Mouse (Mus musculus): ENCODE data around the gene Eml4. TPM values are rescaled to one million over a fixed set of nuclear protein-coding genes. Genes with fewer than 3 reads are reported as not detected.

Gene Eml4
- polyA plus RNA-seq, 1 experiment, result 5.5 TPM

- no peaks in the 10 kb centered on the region for H3K27me3 ChIP-seq (ENCODE audit: control insufficient read depth, insufficient read depth, insufficient read length)
- no peaks in the 10 kb centered on the region for H3K79me2 ChIP-seq (ENCODE audit: control insufficient read depth, insufficient read depth)
- no peak overlapping the region for H3ac ChIP-seq (ENCODE audit: control insufficient read depth, insufficient read length, low read depth)
- H3K79me3 ChIP-seq (ENCODE audit: low read depth), result no peaks in the 10 kb centered on the region
- TF ChIP-seq MYOD1 (IDR thresholded peaks at IDR 0.05; ENCODE audit: control insufficient read depth, insufficient read length, low read depth) (no peak), CEBPB (IDR thresholded peaks at IDR 0.05; ENCODE audit: low read depth) (no peak), USF1 (IDR thresholded peaks at IDR 0.05; ENCODE audit: low read depth) (no peak), FOSL1 (IDR thresholded peaks at IDR 0.05; ENCODE audit: insufficient read depth, low read length, poor library complexity, severe bottlenecking) (no peak), MAX (IDR thresholded peaks at IDR 0.05) (no peak), CTCF (IDR thresholded peaks at IDR 0.05; ENCODE audit: control insufficient read depth, insufficient read depth, insufficient read length) (no peak), MYOG (IDR thresholded peaks at IDR 0.05; ENCODE audit: control insufficient read depth, extremely low read depth, insufficient read length) (no peak)
- H3K36me3 ChIP-seq (ENCODE audit: control insufficient read depth, insufficient read depth), result peaks cover 20% of the 10 kb centered on the region
- H3K4me3 ChIP-seq (ENCODE audit: insufficient read depth, poor library complexity, severe bottlenecking), result no peak overlapping the region
Measured at GRCm38 (mm10) chr17:83469586-83469985, 118.9 kb downstream of the Eml4 start.

- no peaks in the 10 kb centered on the region for H3K27me3 ChIP-seq (ENCODE audit: control insufficient read depth, insufficient read depth, insufficient read length)
- H3K79me3 ChIP-seq (ENCODE audit: low read depth), result no peaks in the 10 kb centered on the region
- H3K4me3 ChIP-seq (ENCODE audit: insufficient read depth, poor library complexity, severe bottlenecking), result no peak overlapping the region
- TF ChIP-seq MYOG (IDR thresholded peaks at IDR 0.05; ENCODE audit: control insufficient read depth, extremely low read depth, insufficient read length) (no peak), MAX (IDR thresholded peaks at IDR 0.05) (no peak), CEBPB (IDR thresholded peaks at IDR 0.05; ENCODE audit: low read depth) (no peak), USF1 (IDR thresholded peaks at IDR 0.05; ENCODE audit: low read depth) (no peak), FOSL1 (IDR thresholded peaks at IDR 0.05; ENCODE audit: insufficient read depth, low read length, poor library complexity, severe bottlenecking) (no peak), CTCF (IDR thresholded peaks at IDR 0.05; ENCODE audit: control insufficient read depth, insufficient read depth, insufficient read length) (no peak), MYOD1 (IDR thresholded peaks at IDR 0.05; ENCODE audit: control insufficient read depth, insufficient read length, low read depth) (no peak)
- no peak overlapping the region for H3ac ChIP-seq (ENCODE audit: control insufficient read depth, insufficient read length, low read depth)
- H3K36me3 ChIP-seq (ENCODE audit: control insufficient read depth, insufficient read depth), result peaks cover 45% of the 10 kb centered on the region
- H3K79me2 ChIP-seq (ENCODE audit: control insufficient read depth, insufficient read depth), result no peaks in the 10 kb centered on the region
Measured at GRCm38 (mm10) chr17:83477089-83477488, 126.4 kb downstream of the Eml4 start.

GRCm38 (mm10) chr17:83481551-83481950, 130.8 kb downstream of the Eml4 start:
- Histone ChIP-seq H3K36me3 (ENCODE audit: control insufficient read depth, insufficient read depth) (peaks cover 21% of the 10 kb centered on the region), H3ac (ENCODE audit: control insufficient read depth, insufficient read length, low read depth) (no peak overlapping the region), H3K79me2 (ENCODE audit: control insufficient read depth, insufficient read depth) (no peaks in the 10 kb centered on the region), H3K79me3 (ENCODE audit: low read depth) (no peaks in the 10 kb centered on the region), H3K27me3 (ENCODE audit: control insufficient read depth, insufficient read depth, insufficient read length) (no peaks in the 10 kb centered on the region), H3K4me3 (ENCODE audit: insufficient read depth, poor library complexity, severe bottlenecking) (no peak overlapping the region)
- TF ChIP-seq FOSL1 (IDR thresholded peaks at IDR 0.05; ENCODE audit: insufficient read depth, low read length, poor library complexity, severe bottlenecking), result no peak
- TF ChIP-seq MAX (IDR thresholded peaks at IDR 0.05), result no peak
- TF ChIP-seq MYOD1 (IDR thresholded peaks at IDR 0.05; ENCODE audit: control insufficient read depth, insufficient read length, low read depth), result no peak
- no peak for TF ChIP-seq CEBPB (IDR thresholded peaks at IDR 0.05; ENCODE audit: low read depth)
- no peak for TF ChIP-seq MYOG (IDR thresholded peaks at IDR 0.05; ENCODE audit: control insufficient read depth, extremely low read depth, insufficient read length)
- TF ChIP-seq USF1 (IDR thresholded peaks at IDR 0.05; ENCODE audit: low read depth), result no peak
- no peak for TF ChIP-seq CTCF (IDR thresholded peaks at IDR 0.05; ENCODE audit: control insufficient read depth, insufficient read depth, insufficient read length)

DNA sequence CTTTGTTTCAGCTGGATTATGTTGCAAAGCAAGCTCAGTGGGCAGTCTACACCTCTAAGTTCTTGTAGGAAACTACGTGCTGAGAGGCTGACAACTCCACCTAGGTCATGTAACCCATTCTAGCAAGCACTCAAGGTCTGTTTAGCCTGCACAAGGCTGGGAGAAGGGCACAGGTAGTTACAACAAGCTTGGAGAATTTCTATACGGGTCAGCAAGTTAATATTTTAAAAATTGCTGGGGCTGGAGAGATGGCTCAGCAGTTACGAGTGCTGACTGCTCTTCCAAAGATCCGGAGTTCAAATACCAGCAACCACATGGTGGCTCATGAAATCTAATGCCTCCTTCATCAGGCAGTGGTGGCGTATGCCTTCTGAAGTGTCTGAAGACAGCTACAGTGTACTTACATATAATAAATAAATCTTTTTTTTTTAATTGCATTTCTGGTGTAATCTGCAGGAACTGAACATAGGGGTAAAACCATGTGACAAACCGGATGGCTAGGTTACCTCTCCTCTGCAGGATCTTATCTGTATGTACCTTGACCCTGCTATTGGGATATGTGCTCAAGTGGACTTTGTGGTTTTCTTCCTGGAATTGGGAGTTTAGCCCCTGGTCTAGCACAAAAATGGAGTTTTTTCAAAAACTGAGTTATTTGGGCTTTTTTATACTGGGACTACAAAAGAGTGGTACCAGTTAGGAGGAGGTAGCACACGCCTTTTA, 132.2 kb downstream of the Eml4 start:
- H3K4me3 ChIP-seq (ENCODE audit: insufficient read depth, poor library complexity, severe bottlenecking), result no peak overlapping the region
- no peak overlapping the region for H3ac ChIP-seq (ENCODE audit: control insufficient read depth, insufficient read length, low read depth)
- no peaks in the 10 kb centered on the region for H3K79me2 ChIP-seq (ENCODE audit: control insufficient read depth, insufficient read depth)
- H3K36me3 ChIP-seq (ENCODE audit: control insufficient read depth, insufficient read depth), result peaks cover 7% of the 10 kb centered on the region
- no peaks in the 10 kb centered on the region for H3K79me3 ChIP-seq (ENCODE audit: low read depth)
- H3K27me3 ChIP-seq (ENCODE audit: control insufficient read depth, insufficient read depth, insufficient read length), result no peaks in the 10 kb centered on the region
- TF ChIP-seq CTCF (IDR thresholded peaks at IDR 0.05; ENCODE audit: control insufficient read depth, insufficient read depth, insufficient read length) (no peak), MAX (IDR thresholded peaks at IDR 0.05) (no peak), MYOG (IDR thresholded peaks at IDR 0.05; ENCODE audit: control insufficient read depth, extremely low read depth, insufficient read length) (no peak), CEBPB (IDR thresholded peaks at IDR 0.05; ENCODE audit: low read depth) (no peak), MYOD1 (IDR thresholded peaks at IDR 0.05; ENCODE audit: control insufficient read depth, insufficient read length, low read depth) (no peak), USF1 (IDR thresholded peaks at IDR 0.05; ENCODE audit: low read depth) (no peak), FOSL1 (IDR thresholded peaks at IDR 0.05; ENCODE audit: insufficient read depth, low read length, poor library complexity, severe bottlenecking) (no peak)

DNA sequence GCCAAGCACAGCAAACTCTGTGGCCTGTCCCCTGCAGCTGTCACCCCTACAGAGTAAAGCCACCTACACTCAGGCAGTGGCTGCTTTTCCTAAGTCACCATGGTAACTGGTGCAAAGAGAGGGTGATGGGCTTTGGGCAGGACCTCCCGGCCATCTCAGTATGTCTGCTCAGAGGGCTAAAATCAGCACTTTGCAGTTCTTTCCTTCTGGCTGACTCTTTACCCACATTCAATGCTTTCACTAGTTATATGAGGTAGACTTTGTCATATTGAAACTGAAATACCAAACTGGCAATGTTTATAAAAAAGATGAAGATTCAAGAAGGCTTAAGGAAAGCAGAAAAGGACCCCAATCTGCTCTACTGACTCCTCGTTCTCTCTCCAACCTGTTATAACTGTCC, 133.1 kb downstream of the Eml4 start:
- no peak for TF ChIP-seq USF1 (IDR thresholded peaks at IDR 0.05; ENCODE audit: low read depth)
- Histone ChIP-seq H3K27me3 (ENCODE audit: control insufficient read depth, insufficient read depth, insufficient read length) (no peaks in the 10 kb centered on the region), H3K79me2 (ENCODE audit: control insufficient read depth, insufficient read depth) (no peaks in the 10 kb centered on the region)

GRCm38 (mm10) chr17:83487762-83488161, 137.0 kb downstream of the Eml4 start:
- H3K79me3 ChIP-seq (ENCODE audit: low read depth), result no peaks in the 10 kb centered on the region
- no peaks in the 10 kb centered on the region for H3K36me3 ChIP-seq (ENCODE audit: control insufficient read depth, insufficient read depth)
- no peak overlapping the region for H3ac ChIP-seq (ENCODE audit: control insufficient read depth, insufficient read length, low read depth)
- H3K79me2 ChIP-seq (ENCODE audit: control insufficient read depth, insufficient read depth), result no peaks in the 10 kb centered on the region
- TF ChIP-seq CEBPB (IDR thresholded peaks at IDR 0.05; ENCODE audit: low read depth) (no peak), CTCF (IDR thresholded peaks at IDR 0.05; ENCODE audit: control insufficient read depth, insufficient read depth, insufficient read length) (no peak), FOSL1 (IDR thresholded peaks at IDR 0.05; ENCODE audit: insufficient read depth, low read length, poor library complexity, severe bottlenecking) (no peak), MYOD1 (IDR thresholded peaks at IDR 0.05; ENCODE audit: control insufficient read depth, insufficient read length, low read depth) (no peak), MYOG (IDR thresholded peaks at IDR 0.05; ENCODE audit: control insufficient read depth, extremely low read depth, insufficient read length) (no peak), MAX (IDR thresholded peaks at IDR 0.05) (no peak), USF1 (IDR thresholded peaks at IDR 0.05; ENCODE audit: low read depth) (no peak)
- H3K27me3 ChIP-seq (ENCODE audit: control insufficient read depth, insufficient read depth, insufficient read length), result no peaks in the 10 kb centered on the region
- H3K4me3 ChIP-seq (ENCODE audit: insufficient read depth, poor library complexity, severe bottlenecking), result no peak overlapping the region

More for the DNA sequence above, 133.1 kb downstream of the Eml4 start:
- Histone ChIP-seq H3K79me3 (ENCODE audit: low read depth) (no peaks in the 10 kb centered on the region), H3K4me3 (ENCODE audit: insufficient read depth, poor library complexity, severe bottlenecking) (no peak overlapping the region), H3ac (ENCODE audit: control insufficient read depth, insufficient read length, low read depth) (no peak overlapping the region), H3K36me3 (ENCODE audit: control insufficient read depth, insufficient read depth) (peaks cover 6% of the 10 kb centered on the region)

Data from C2C12 (cell line).